Mouse (Mus musculus) stomach, postnatal 0 days (tissue): Measurements from ENCODE around the gene Abhd16a.

Experiments
- CTCF ChIP-seq: IDR thresholded peaks from 2 replicates; pipeline ENCODE4 v1.5.1; 2016; ENCODE audit warnings: antibody characterized with exemption, low read depth, mild to moderate bottlenecking, moderate library complexity
- EP300 ChIP-seq: optimal IDR thresholded peaks from 2 replicates; pipeline ENCODE3; 2016; ENCODE audit warnings: antibody characterized with exemption

DNA sequence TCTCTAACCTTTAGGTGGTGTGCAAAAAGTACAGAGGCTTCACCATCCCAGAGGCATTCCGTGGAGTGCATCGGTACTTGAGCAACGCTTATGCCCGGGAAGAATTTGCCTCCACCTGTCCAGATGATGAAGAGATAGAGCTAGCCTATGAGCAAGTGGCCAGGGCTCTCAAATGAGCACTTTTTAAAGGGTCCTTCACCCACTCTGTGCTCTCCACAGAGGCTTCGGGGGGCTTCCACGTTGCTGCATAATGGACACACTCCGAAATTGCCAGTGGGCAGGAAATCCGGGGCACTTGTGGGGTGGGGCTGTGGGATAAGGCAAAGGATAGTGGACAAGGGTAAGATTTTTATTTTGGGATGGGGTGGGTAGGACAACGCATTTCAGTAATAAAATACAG is 30.7 kb upstream of the Abhd16a start:
- TF ChIP-seq CTCF (no peak), EP300 (no peak)
